Mouse (Mus musculus) adipose tissue, adult 10 weeks (tissue): Measurements from ENCODE around the gene Smoc1. TPM values are rescaled to one million over a fixed set of nuclear protein-coding genes. Genes with fewer than 3 reads are reported as not detected.

Experiments
- polyA plus RNA-seq: library from polyadenylated mRNA; stranded (reverse); fragments of 350-450 nt; fragmentation: Illumina TruSeq; extraction: RNeasy Lipid Tissue Mini Kit (QIAGEN cat#74804); gene quantifications from one replicate; pipeline ENCODE4 v1.2.3, GENCODE M21; 2014; ENCODE audit warnings: low read depth, low replicate concordance

The Smoc1 gene
- polyA plus RNA-seq = 83.8 TPM

GRCm38 (mm10) chr12:81026277-81026994 is at the start of gene Smoc1:
Gene Smoc1 (plus strand): TSS chr12:81026808.

Other genes starting within 250 kb of the Smoc1 start
- 38.5 TPM for gene Susd6, start 236.3 kb upstream of the Smoc1 start, polyA plus RNA-seq
- gene Srsf5, start 81.3 kb upstream of the Smoc1 start, polyA plus RNA-seq = 692 TPM
- not detected for gene Slc10a1, start 58.1 kb upstream of the Smoc1 start, polyA plus RNA-seq